Mouse (Mus musculus): ENCODE measurements at regions not wholly inside any gene's neighbourhood (a gene's known extent, or its start where the extent isn't known, plus 50 kb on each side); places are given as distances from the start of the nearest gene placed in this dataset.
A peak's percentile ranks its signal among the peaks of the same experiment; 100 is the strongest.

- WGBS: 89% methylated on average over 3 of the region's 3 CpGs
- H3K9ac ChIP-seq (ENCODE audit: low read depth, low read length): no peak overlapping the region
- ATAC-seq: no peak
- H3K9me3 ChIP-seq (replicated peaks; ENCODE audit: control insufficient read depth, low read length, poor library complexity, severe bottlenecking): no peaks in the 10 kb centered on the region
- no peak overlapping the region for H3K4me3 ChIP-seq (ENCODE audit: low read depth, low read length)
- no peak overlapping the region for H3K27ac ChIP-seq (ENCODE audit: low read length)
- H3K36me3 ChIP-seq (ENCODE audit: control insufficient read depth, insufficient read depth, low read length): no peaks in the 10 kb centered on the region
- H3K4me2 ChIP-seq (ENCODE audit: low read length): no peak overlapping the region
- 0 out of 2 replicates have a peak, but pooled peaks cover 3% of the 10 kb centered on the region for H3K4me1 ChIP-seq (ENCODE audit: control insufficient read depth, insufficient read depth, low read length)
- no peaks in the 10 kb centered on the region for H3K27me3 ChIP-seq (ENCODE audit: control insufficient read depth, insufficient read depth, low read depth, low read length)
Measured at GRCm38 (mm10) chr1:75834361-75834760, 288.3 kb downstream of the Slc4a3 start.

- H3K27ac ChIP-seq (ENCODE audit: low read length): no peak overlapping the region
- no peaks in the 10 kb centered on the region for H3K9me3 ChIP-seq (replicated peaks; ENCODE audit: control insufficient read depth, low read length, poor library complexity, severe bottlenecking)
- H3K9ac ChIP-seq (ENCODE audit: low read depth, low read length): no peak overlapping the region
- WGBS: 89% methylated on average over 11 of the region's 11 CpGs
- no peak overlapping the region for H3K4me2 ChIP-seq (ENCODE audit: low read length)
- no peak for ATAC-seq
- no peaks in the 10 kb centered on the region for H3K4me1 ChIP-seq (ENCODE audit: control insufficient read depth, insufficient read depth, low read length)
- no peak overlapping the region for H3K4me3 ChIP-seq (ENCODE audit: low read depth, low read length)
- no peaks in the 10 kb centered on the region for H3K36me3 ChIP-seq (ENCODE audit: control insufficient read depth, insufficient read depth, low read length)
- H3K27me3 ChIP-seq (ENCODE audit: control insufficient read depth, insufficient read depth, low read depth, low read length): no peaks in the 10 kb centered on the region; the same call in 1 of the 2 replicates
Measured at GRCm38 (mm10) chr1:75839551-75840223, 293.6 kb downstream of the Slc4a3 start.

GRCm38 (mm10) chr1:75842396-75842795, 296.3 kb downstream of the Slc4a3 start:
- H3K9me3 ChIP-seq (replicated peaks; ENCODE audit: control insufficient read depth, low read length, poor library complexity, severe bottlenecking): no peaks in the 10 kb centered on the region
- H3K9ac ChIP-seq (ENCODE audit: low read depth, low read length): no peak overlapping the region
- no peak for ATAC-seq
- no peaks in the 10 kb centered on the region; the same call in 1 of the 2 replicates for H3K27me3 ChIP-seq (ENCODE audit: control insufficient read depth, insufficient read depth, low read depth, low read length)
- H3K4me2 ChIP-seq (ENCODE audit: low read length): no peak overlapping the region
- H3K4me3 ChIP-seq (ENCODE audit: low read depth, low read length): no peak overlapping the region
- no peak overlapping the region for H3K27ac ChIP-seq (ENCODE audit: low read length)
- no peaks in the 10 kb centered on the region for H3K36me3 ChIP-seq (ENCODE audit: control insufficient read depth, insufficient read depth, low read length)
- 31% methylated on average over 4 of the region's 4 CpGs for WGBS
- H3K4me1 ChIP-seq (ENCODE audit: control insufficient read depth, insufficient read depth, low read length): no peaks in the 10 kb centered on the region

GRCm38 (mm10) chr1:75843326-75843725, 297.3 kb downstream of the Slc4a3 start:
- Histone ChIP-seq H3K4me3 (ENCODE audit: low read depth, low read length) (no peak overlapping the region), H3K9ac (ENCODE audit: low read depth, low read length) (no peak overlapping the region), H3K9me3 (replicated peaks; ENCODE audit: control insufficient read depth, low read length, poor library complexity, severe bottlenecking) (no peaks in the 10 kb centered on the region), H3K4me2 (ENCODE audit: low read length) (no peak overlapping the region), H3K36me3 (ENCODE audit: control insufficient read depth, insufficient read depth, low read length) (no peaks in the 10 kb centered on the region), H3K4me1 (ENCODE audit: control insufficient read depth, insufficient read depth, low read length) (no peaks in the 10 kb centered on the region), H3K27me3 (ENCODE audit: control insufficient read depth, insufficient read depth, low read depth, low read length) (no peaks in the 10 kb centered on the region; the same call in 1 of the 2 replicates), H3K27ac (ENCODE audit: low read length) (no peak overlapping the region)
- 96% methylated on average over 6 of the region's 6 CpGs for WGBS
- ATAC-seq: no peak

- Histone ChIP-seq H3K4me3 (ENCODE audit: low read depth, low read length) (no peak overlapping the region), H3K9me3 (replicated peaks; ENCODE audit: control insufficient read depth, low read length, poor library complexity, severe bottlenecking) (no peaks in the 10 kb centered on the region), H3K27ac (ENCODE audit: low read length) (no peak overlapping the region), H3K27me3 (ENCODE audit: control insufficient read depth, insufficient read depth, low read depth, low read length) (no peaks in the 10 kb centered on the region; the same call in 1 of the 2 replicates), H3K4me2 (ENCODE audit: low read length) (no peak overlapping the region), H3K36me3 (ENCODE audit: control insufficient read depth, insufficient read depth, low read length) (no peaks in the 10 kb centered on the region), H3K9ac (ENCODE audit: low read depth, low read length) (no peak overlapping the region), H3K4me1 (ENCODE audit: control insufficient read depth, insufficient read depth, low read length) (no peaks in the 10 kb centered on the region)
- ATAC-seq: no peak
- WGBS: 60% methylated on average over 10 of the region's 10 CpGs
Measured at GRCm38 (mm10) chr1:75844123-75844522, 298.1 kb downstream of the Slc4a3 start.

GRCm38 (mm10) chr1:75844529-75844928, 298.5 kb downstream of the Slc4a3 start:
- WGBS: 49% methylated on average over 4 of the region's 4 CpGs
- no peaks in the 10 kb centered on the region for H3K9me3 ChIP-seq (replicated peaks; ENCODE audit: control insufficient read depth, low read length, poor library complexity, severe bottlenecking)
- no peak for ATAC-seq
- no peak overlapping the region for H3K27ac ChIP-seq (ENCODE audit: low read length)
- no peak overlapping the region for H3K9ac ChIP-seq (ENCODE audit: low read depth, low read length)
- no peaks in the 10 kb centered on the region for H3K4me1 ChIP-seq (ENCODE audit: control insufficient read depth, insufficient read depth, low read length)
- H3K4me3 ChIP-seq (ENCODE audit: low read depth, low read length): no peak overlapping the region
- H3K36me3 ChIP-seq (ENCODE audit: control insufficient read depth, insufficient read depth, low read length): no peaks in the 10 kb centered on the region
- no peak overlapping the region for H3K4me2 ChIP-seq (ENCODE audit: low read length)
- no peaks in the 10 kb centered on the region; the same call in 1 of the 2 replicates for H3K27me3 ChIP-seq (ENCODE audit: control insufficient read depth, insufficient read depth, low read depth, low read length)

- Histone ChIP-seq H3K9ac (ENCODE audit: low read depth, low read length) (no peak overlapping the region), H3K4me1 (ENCODE audit: control insufficient read depth, insufficient read depth, low read length) (no peaks in the 10 kb centered on the region), H3K36me3 (ENCODE audit: control insufficient read depth, insufficient read depth, low read length) (no peaks in the 10 kb centered on the region), H3K4me3 (ENCODE audit: low read depth, low read length) (no peak overlapping the region), H3K4me2 (ENCODE audit: low read length) (no peak overlapping the region), H3K9me3 (replicated peaks; ENCODE audit: control insufficient read depth, low read length, poor library complexity, severe bottlenecking) (no peaks in the 10 kb centered on the region), H3K27ac (ENCODE audit: low read length) (no peak overlapping the region), H3K27me3 (ENCODE audit: control insufficient read depth, insufficient read depth, low read depth, low read length) (no peaks in the 10 kb centered on the region; the same call in 1 of the 2 replicates)
- WGBS: 31% methylated on average over 7 of the region's 7 CpGs
- 0 out of 2 replicates have a peak, but pooled peaks have one; percentile 32 for ATAC-seq
Measured at GRCm38 (mm10) chr1:75844981-75845380, 298.9 kb downstream of the Slc4a3 start.

- WGBS: 87% methylated on average over 4 of the region's 4 CpGs
- H3K4me2 ChIP-seq (ENCODE audit: low read length): no peak overlapping the region
Measured at GRCm38 (mm10) chr1:75845771-75846535, 299.9 kb downstream of the Slc4a3 start.

GRCm38 (mm10) chr1:75847681-75848080, 301.6 kb downstream of the Slc4a3 start:
- Histone ChIP-seq H3K9me3 (replicated peaks; ENCODE audit: control insufficient read depth, low read length, poor library complexity, severe bottlenecking) (no peaks in the 10 kb centered on the region), H3K4me2 (ENCODE audit: low read length) (no peak overlapping the region), H3K9ac (ENCODE audit: low read depth, low read length) (no peak overlapping the region), H3K4me3 (ENCODE audit: low read depth, low read length) (no peak overlapping the region), H3K4me1 (ENCODE audit: control insufficient read depth, insufficient read depth, low read length) (no peaks in the 10 kb centered on the region), H3K27me3 (ENCODE audit: control insufficient read depth, insufficient read depth, low read depth, low read length) (no peaks in the 10 kb centered on the region), H3K36me3 (ENCODE audit: control insufficient read depth, insufficient read depth, low read length) (no peaks in the 10 kb centered on the region), H3K27ac (ENCODE audit: low read length) (no peak overlapping the region)
- no peak for ATAC-seq
- WGBS: 38% methylated on average over 3 of the region's 3 CpGs

More at GRCm38 (mm10) chr1:75845771-75846535, 299.9 kb downstream of the Slc4a3 start:
- Histone ChIP-seq H3K4me1 (ENCODE audit: control insufficient read depth, insufficient read depth, low read length) (no peaks in the 10 kb centered on the region), H3K36me3 (ENCODE audit: control insufficient read depth, insufficient read depth, low read length) (no peaks in the 10 kb centered on the region), H3K4me3 (ENCODE audit: low read depth, low read length) (no peak overlapping the region), H3K27ac (ENCODE audit: low read length) (no peak overlapping the region), H3K9ac (ENCODE audit: low read depth, low read length) (no peak overlapping the region), H3K27me3 (ENCODE audit: control insufficient read depth, insufficient read depth, low read depth, low read length) (no peaks in the 10 kb centered on the region; the same call in 1 of the 2 replicates), H3K9me3 (replicated peaks; ENCODE audit: control insufficient read depth, low read length, poor library complexity, severe bottlenecking) (no peaks in the 10 kb centered on the region)
- ATAC-seq: no peak
